Comparison of ENCODE assay signal across 23 mouse cellular contexts in the genomic region with DNA sequence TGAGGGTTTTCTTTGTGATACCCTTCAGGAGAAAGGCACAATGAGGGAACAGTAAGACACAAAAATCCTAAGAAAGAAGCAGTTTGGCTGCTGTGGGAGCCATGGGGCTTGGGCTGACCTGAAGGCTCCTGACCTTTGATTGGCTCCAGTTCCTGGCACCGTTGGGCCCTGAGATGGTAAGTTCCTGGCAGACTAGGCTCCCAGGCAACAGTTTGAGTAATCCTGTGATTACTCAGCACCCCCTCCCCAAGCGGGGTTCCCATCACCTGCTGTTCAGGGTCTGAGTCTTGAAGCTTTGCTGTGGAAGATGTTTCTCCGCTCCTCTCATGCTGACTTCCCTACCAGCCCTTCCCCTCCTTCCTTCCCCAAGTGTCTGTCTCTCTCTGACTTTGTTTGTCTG. TPM values are rescaled to one million over a fixed set of nuclear protein-coding genes. Genes with fewer than 3 reads are reported as not detected.
"Had no signal": no experiment of that assay in that cellular context is flagged by ENCODE, and none has a peak within 500 bp of the region (broad histone marks: within the 10 kb centered on the region; RNA-seq: fewer than 3 reads in every experiment).

No protein-coding gene starts in this region.

- H3K27me3 ChIP-seq: neural tube, embryonic 15.5 days had no signal

- H3K4me2 ChIP-seq: limb, embryonic 13.5 days; liver, embryonic 12.5 days; lung, embryonic 14.5 days; neural tube, embryonic 15.5 days had no signal

- H3K9ac ChIP-seq: limb, embryonic 13.5 days; liver, embryonic 12.5 days; lung, embryonic 14.5 days; neural tube, embryonic 15.5 days had no signal

- H3K4me3 ChIP-seq: limb, embryonic 13.5 days; liver, embryonic 12.5 days; midbrain, embryonic 10.5 days; myocyte; neural tube, embryonic 15.5 days had no signal

- ATAC-seq: liver, embryonic 12.5 days had no signal

- H3K27ac ChIP-seq: limb, embryonic 13.5 days; liver, embryonic 12.5 days; midbrain, embryonic 10.5 days; neural tube, embryonic 15.5 days had no signal

- H3K36me3 ChIP-seq: limb, embryonic 13.5 days; liver, embryonic 12.5 days; midbrain, embryonic 10.5 days; neural tube, embryonic 15.5 days had no signal

- H3K4me1 ChIP-seq: liver, embryonic 12.5 days; neural tube, embryonic 15.5 days had no signal

- DNase-seq: kidney, adult 11 months; left cerebral cortex, postnatal 4 days; lung, embryonic 14.5 days; lung, postnatal 10 days; lung, postnatal 4 days; midbrain, embryonic 14.5 days; right cerebral cortex, adult 18-20 months; right cerebral cortex, postnatal 25 days had no signal

- H3K9me3 ChIP-seq: limb, embryonic 13.5 days; liver, embryonic 12.5 days; midbrain, embryonic 10.5 days; neural tube, embryonic 15.5 days had no signal

RNA-seq across cellular contexts. Expression of gene Rorc, which starts 10.9 kb away (rescaled TPM):
- polyA plus RNA-seq: neural tube, embryonic 11.5 days had no signal

RNA-seq across cellular contexts. Expression of gene Lingo4, which starts 14.8 kb away (rescaled TPM):
- total RNA-seq: megakaryocyte, adult 5-6 weeks had no signal
- polyA plus RNA-seq: myocyte had no signal

RNA-seq across cellular contexts. Expression of gene C2cd4d, which starts 21.2 kb away (rescaled TPM):
- total RNA-seq: megakaryocyte, adult 5-6 weeks had no signal
- polyA plus RNA-seq: liver, embryonic 16.5 days; myocyte had no signal

RNA-seq across cellular contexts. Expression of gene Tdrkh, which starts 29.6 kb away (rescaled TPM):
- polyA plus RNA-seq: small intestine, adult 2 months had no signal

RNA-seq across cellular contexts. Expression of gene Them5, which starts 41.6 kb away (rescaled TPM):
- total RNA-seq: layer of hippocampus, adult 8-10 months; layer of hippocampus, postnatal 14 days; left cerebral cortex, adult 18-20 months; left cerebral cortex, postnatal 10 days; left cerebral cortex, postnatal 4 days; megakaryocyte, adult 5-6 weeks had no signal
- polyA plus RNA-seq: kidney, embryonic 16.5 days; large intestine, adult 2 months; liver, embryonic 12.5 days; liver, embryonic 16.5 days; midbrain, embryonic 10.5 days; midbrain, embryonic 14.5 days; myocyte; small intestine, adult 2 months had no signal
